Mouse (Mus musculus): ENCODE measurements around the gene Capn13. TPM values are rescaled to one million over a fixed set of nuclear protein-coding genes. Genes with fewer than 3 reads are reported as not detected.

Gene Capn13
- polyA plus RNA-seq, 1 experiment from 2014 or later, result 0.26 TPM

GRCm38 (mm10) chr17:73329071-73329470 lies 71.6 kb downstream of the Capn13 start:
- Histone ChIP-seq H3K36me3 (no peaks in the 10 kb centered on the region), H3K4me2 (no peak overlapping the region), H3K4me1 (replicated peaks) (peaks cover 18% of the 10 kb centered on the region; the same call in 1 of the 2 replicates), H3K27ac (replicated peaks) (0 out of 2 replicates have a peak overlapping the region, but pooled peaks have one; percentile 27), H3K4me3 (no peak overlapping the region), H3K9ac (no peak overlapping the region), H3K9me3 (no peaks in the 10 kb centered on the region), H3K27me3 (no peaks in the 10 kb centered on the region)
- peak; percentile 42; the same call in 1 of the 2 replicates for ATAC-seq (ENCODE audit: low FRiP score, low read depth)
- 51% methylated on average over 5 of the region's 5 CpGs for WGBS

GRCm38 (mm10) chr17:73325314-73325713 lies 75.4 kb downstream of the Capn13 start:
- H3K9me3 ChIP-seq, result no peaks in the 10 kb centered on the region
- WGBS, result 20% methylated on average over 6 of the region's 6 CpGs
- H3K36me3 ChIP-seq, result no peaks in the 10 kb centered on the region
- peaks cover 18% of the 10 kb centered on the region for H3K4me1 ChIP-seq (replicated peaks)
- H3K9ac ChIP-seq, result no peak overlapping the region
- peak overlapping the region; percentile 61 for H3K27ac ChIP-seq (replicated peaks)
- H3K4me2 ChIP-seq, result no peak overlapping the region
- H3K4me3 ChIP-seq, result no peak overlapping the region
- H3K27me3 ChIP-seq, result no peaks in the 10 kb centered on the region
- ATAC-seq (ENCODE audit: low FRiP score, low read depth), result peak; percentile 77

- peak; percentile 40 for ATAC-seq (ENCODE audit: low FRiP score, low read depth)
- WGBS, result 44% methylated on average over 6 of the region's 6 CpGs
- Histone ChIP-seq H3K4me3 (no peak overlapping the region), H3K9me3 (no peaks in the 10 kb centered on the region), H3K27me3 (no peaks in the 10 kb centered on the region), H3K4me2 (no peak overlapping the region), H3K9ac (no peak overlapping the region), H3K36me3 (no peaks in the 10 kb centered on the region), H3K27ac (replicated peaks) (peak overlapping the region; percentile 61), H3K4me1 (replicated peaks) (peaks cover 18% of the 10 kb centered on the region)
These were observed 75.9 kb downstream of the Capn13 start for GRCm38 (mm10) chr17:73324732-73325131.

GRCm38 (mm10) chr17:73323981-73324380 lies 76.7 kb downstream of the Capn13 start:
- Histone ChIP-seq H3K27me3 (no peaks in the 10 kb centered on the region), H3K4me1 (replicated peaks) (peaks cover 18% of the 10 kb centered on the region), H3K4me2 (no peak overlapping the region), H3K27ac (replicated peaks) (no peak overlapping the region), H3K36me3 (no peaks in the 10 kb centered on the region), H3K9ac (no peak overlapping the region), H3K4me3 (no peak overlapping the region), H3K9me3 (no peaks in the 10 kb centered on the region)
- ATAC-seq (ENCODE audit: low FRiP score, low read depth), result no peak
- WGBS, result 77% methylated on average over 3 of the region's 3 CpGs

GRCm38 (mm10) chr17:73314786-73315185 lies 85.9 kb downstream of the Capn13 start:
- no peaks in the 10 kb centered on the region for H3K9me3 ChIP-seq
- H3K4me2 ChIP-seq, result no peak overlapping the region
- no peak overlapping the region for H3K9ac ChIP-seq
- no peak overlapping the region for H3K4me3 ChIP-seq
- H3K36me3 ChIP-seq, result no peaks in the 10 kb centered on the region
- no peak for ATAC-seq (ENCODE audit: low FRiP score, low read depth)
- H3K4me1 ChIP-seq (replicated peaks), result no peaks in the 10 kb centered on the region
- no peaks in the 10 kb centered on the region for H3K27me3 ChIP-seq
- 96% methylated on average over 13 of the region's 13 CpGs for WGBS
- H3K27ac ChIP-seq (replicated peaks), result no peak overlapping the region

- no peak for ATAC-seq (ENCODE audit: low FRiP score, low read depth)
- 94% methylated on average over 5 of the region's 5 CpGs for WGBS
- Histone ChIP-seq H3K4me3 (no peak overlapping the region), H3K27me3 (no peaks in the 10 kb centered on the region), H3K4me1 (replicated peaks) (no peaks in the 10 kb centered on the region), H3K9ac (no peak overlapping the region), H3K27ac (replicated peaks) (no peak overlapping the region), H3K9me3 (no peaks in the 10 kb centered on the region), H3K36me3 (no peaks in the 10 kb centered on the region), H3K4me2 (no peak overlapping the region)
These were observed 89.2 kb downstream of the Capn13 start for GRCm38 (mm10) chr17:73311491-73311890.

GRCm38 (mm10) chr17:73308691-73309090 lies 92.0 kb downstream of the Capn13 start:
- WGBS, result 88% methylated on average over 4 of the region's 4 CpGs
- peaks cover 4% of the 10 kb centered on the region; the same call in 1 of the 2 replicates for H3K4me1 ChIP-seq (replicated peaks)
- ATAC-seq (ENCODE audit: low FRiP score, low read depth), result no peak
- no peak overlapping the region for H3K4me3 ChIP-seq
- no peak overlapping the region for H3K4me2 ChIP-seq
- no peaks in the 10 kb centered on the region for H3K9me3 ChIP-seq
- H3K27ac ChIP-seq (replicated peaks), result no peak overlapping the region
- no peak overlapping the region for H3K9ac ChIP-seq
- no peaks in the 10 kb centered on the region for H3K27me3 ChIP-seq
- no peaks in the 10 kb centered on the region for H3K36me3 ChIP-seq

- H3K4me2 ChIP-seq, result no peak overlapping the region
- no peak overlapping the region for H3K9ac ChIP-seq
- H3K4me1 ChIP-seq (replicated peaks), result peaks cover 14% of the 10 kb centered on the region
- H3K27me3 ChIP-seq, result no peaks in the 10 kb centered on the region
- no peak for ATAC-seq (ENCODE audit: low FRiP score, low read depth)
- no peaks in the 10 kb centered on the region for H3K36me3 ChIP-seq
- 41% methylated on average over 7 of the region's 7 CpGs for WGBS
- H3K4me3 ChIP-seq, result no peak overlapping the region
- H3K9me3 ChIP-seq, result no peaks in the 10 kb centered on the region
- H3K27ac ChIP-seq (replicated peaks), result no peak overlapping the region
These were observed 94.0 kb downstream of the Capn13 start for GRCm38 (mm10) chr17:73306626-73307025.

GRCm38 (mm10) chr17:73305622-73306021 lies 95.0 kb downstream of the Capn13 start:
- Histone ChIP-seq H3K4me3 (no peak overlapping the region), H3K4me1 (replicated peaks) (peaks cover 14% of the 10 kb centered on the region), H3K36me3 (no peaks in the 10 kb centered on the region), H3K9ac (no peak overlapping the region), H3K27ac (replicated peaks) (no peak overlapping the region), H3K4me2 (no peak overlapping the region), H3K9me3 (no peaks in the 10 kb centered on the region), H3K27me3 (no peaks in the 10 kb centered on the region)
- WGBS, result 63% methylated on average over 9 of the region's 9 CpGs
- no peak for ATAC-seq (ENCODE audit: low FRiP score, low read depth)

GRCm38 (mm10) chr17:73304086-73304812 lies 96.4 kb downstream of the Capn13 start:
- Histone ChIP-seq H3K9ac (no peak overlapping the region), H3K4me1 (replicated peaks) (peaks cover 14% of the 10 kb centered on the region), H3K9me3 (no peaks in the 10 kb centered on the region), H3K4me2 (no peak overlapping the region), H3K27ac (replicated peaks) (no peak overlapping the region), H3K4me3 (no peak overlapping the region), H3K36me3 (no peaks in the 10 kb centered on the region), H3K27me3 (no peaks in the 10 kb centered on the region)
- 64% methylated on average over 19 of the region's 19 CpGs for WGBS
- no peak for ATAC-seq (ENCODE audit: low FRiP score, low read depth)

GRCm38 (mm10) chr17:73303676-73304075 lies 97.0 kb downstream of the Capn13 start:
- no peak for ATAC-seq (ENCODE audit: low FRiP score, low read depth)
- Histone ChIP-seq H3K9ac (no peak overlapping the region), H3K36me3 (no peaks in the 10 kb centered on the region), H3K4me2 (no peak overlapping the region), H3K9me3 (no peaks in the 10 kb centered on the region), H3K4me1 (replicated peaks) (peaks cover 14% of the 10 kb centered on the region), H3K4me3 (no peak overlapping the region), H3K27me3 (no peaks in the 10 kb centered on the region), H3K27ac (replicated peaks) (no peak overlapping the region)
- 55% methylated on average over 13 of the region's 13 CpGs for WGBS

- H3K9ac ChIP-seq, result no peak overlapping the region
- peak; percentile 53; the same call in 1 of the 2 replicates for ATAC-seq (ENCODE audit: low FRiP score, low read depth)
- no peaks in the 10 kb centered on the region for H3K36me3 ChIP-seq
- no peak overlapping the region for H3K27ac ChIP-seq (replicated peaks)
- WGBS, result 33% methylated on average over 5 of the region's 5 CpGs
- H3K4me1 ChIP-seq (replicated peaks), result peaks cover 14% of the 10 kb centered on the region
- H3K9me3 ChIP-seq, result no peaks in the 10 kb centered on the region
- H3K4me2 ChIP-seq, result no peak overlapping the region
- no peaks in the 10 kb centered on the region for H3K27me3 ChIP-seq
- no peak overlapping the region for H3K4me3 ChIP-seq
These were observed 97.4 kb downstream of the Capn13 start for GRCm38 (mm10) chr17:73303217-73303616.

- no peaks in the 10 kb centered on the region for H3K9me3 ChIP-seq
- no peak overlapping the region for H3K9ac ChIP-seq
- ATAC-seq (ENCODE audit: low FRiP score, low read depth), result peak; percentile 74
- peak overlapping the region; percentile 39 for H3K4me2 ChIP-seq
- no peaks in the 10 kb centered on the region for H3K27me3 ChIP-seq
- 4% methylated on average over 10 of the region's 10 CpGs for WGBS
- H3K4me3 ChIP-seq, result no peak overlapping the region
- no peaks in the 10 kb centered on the region for H3K36me3 ChIP-seq
- H3K4me1 ChIP-seq (replicated peaks), result peaks cover 16% of the 10 kb centered on the region
- H3K27ac ChIP-seq (replicated peaks), result no peak overlapping the region
These were observed 98.6 kb downstream of the Capn13 start for GRCm38 (mm10) chr17:73302104-73302503.
